Mouse (Mus musculus) megakaryocyte, adult 5-6 weeks (primary cell): ENCODE results near the gene Usp49. TPM values are rescaled to one million over a fixed set of nuclear protein-coding genes. Genes with fewer than 3 reads are reported as not detected.
"Not testable (repeated sequence)": the region's sequence is repeated elsewhere in the genome, so short reads cannot be mapped to it uniquely, and the experiment has no call there.

ENCODE experiments used
- ATAC-seq: 2 replicates; pipeline ENCODE4 v1.8.0; 2016; ENCODE audit warnings: mild to moderate bottlenecking, inconsistent platforms; ENCODE audit not compliant: poor library complexity, severe bottlenecking
- total RNA-seq, 2 experiments: library from RNA; stranded (forward) in 1 of 2; stranded (reverse) in 1 of 2; fragments of 153-499, 151-499 nt in 1 of 2; fragments of 221-1000, 200-1000 nt in 1 of 2; gene quantifications; 2 replicates each; pipeline versions ENCODE4 v1.2.3 to v1.2.4; 2015 to 2017

The Usp49 gene
- total RNA-seq (2015) (3.9 and 5.1 TPM in 2 replicates), total RNA-seq (2017) (4.2 and 5.3 TPM in 2 replicates)

GRCm38 (mm10) chr17:47630678-47631065, at the start of gene Usp49:
Usp49 (plus strand) TSS chr17:47630690.
- ATAC-seq, result no peak

GRCm38 (mm10) chr17:47580962-47581361, 49.5 kb upstream of the Usp49 start:
- no peak for ATAC-seq

DNA sequence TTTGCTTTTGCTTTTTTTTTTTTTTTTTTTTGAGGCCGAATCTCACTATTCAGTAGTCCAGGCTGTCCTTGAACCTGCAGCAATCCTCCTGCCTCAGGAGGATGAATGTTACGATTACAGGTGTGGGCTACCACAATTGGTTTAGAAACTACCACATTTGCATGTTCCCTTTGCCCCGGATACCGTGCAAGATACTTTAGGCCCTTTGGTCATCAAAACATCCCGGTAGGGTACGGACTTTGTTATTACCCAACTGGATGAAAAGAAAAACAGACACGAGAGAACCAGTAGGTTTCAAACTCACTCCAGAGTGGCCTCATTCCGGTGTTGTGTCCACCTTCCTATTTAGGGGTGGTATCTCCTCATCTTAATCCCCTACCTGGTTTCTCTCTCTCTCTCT, 42.0 kb upstream of the Usp49 start:
- no peak for ATAC-seq

GRCm38 (mm10) chr17:47591073-47591472, 39.4 kb upstream of the Usp49 start:
- no peak for ATAC-seq

DNA sequence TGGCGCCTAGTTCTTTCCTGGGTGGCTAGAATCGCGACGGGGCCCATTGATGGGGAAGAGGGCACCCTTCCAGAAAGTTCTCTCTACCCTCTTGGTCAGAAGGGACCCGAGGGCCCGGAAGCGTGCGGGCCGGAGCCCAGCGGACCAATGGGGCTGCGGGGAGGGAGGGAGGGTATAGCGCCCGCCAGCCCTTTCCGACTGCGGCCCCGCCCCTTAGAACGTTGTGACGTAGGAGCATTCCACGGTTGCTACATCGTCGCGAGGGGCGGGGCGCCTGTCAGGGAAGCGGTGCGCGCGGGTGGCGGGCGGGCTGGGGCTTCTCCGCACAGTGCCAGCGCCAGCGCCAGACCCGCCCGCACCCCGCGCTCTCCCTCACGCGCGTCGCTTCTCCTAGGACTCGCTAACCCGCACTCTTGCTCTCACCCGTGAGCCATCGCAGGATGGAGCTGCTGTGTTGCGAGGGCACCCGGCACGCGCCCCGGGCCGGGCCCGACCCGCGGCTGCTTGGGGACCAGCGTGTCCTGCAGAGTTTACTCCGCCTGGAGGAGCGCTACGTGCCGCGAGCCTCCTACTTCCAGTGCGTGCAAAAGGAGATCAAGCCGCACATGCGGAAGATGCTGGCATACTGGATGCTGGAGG, 37.2 kb upstream of the Usp49 start:
- peak; percentile 69 for ATAC-seq

- no peak for ATAC-seq
Measured at GRCm38 (mm10) chr17:47593854-47594182, 36.7 kb upstream of the Usp49 start.

GRCm38 (mm10) chr17:47594183-47594968, 36.1 kb upstream of the Usp49 start:
- ATAC-seq, result no peak

- no peak for ATAC-seq
Measured at GRCm38 (mm10) chr17:47594969-47595247, 35.6 kb upstream of the Usp49 start.

DNA sequence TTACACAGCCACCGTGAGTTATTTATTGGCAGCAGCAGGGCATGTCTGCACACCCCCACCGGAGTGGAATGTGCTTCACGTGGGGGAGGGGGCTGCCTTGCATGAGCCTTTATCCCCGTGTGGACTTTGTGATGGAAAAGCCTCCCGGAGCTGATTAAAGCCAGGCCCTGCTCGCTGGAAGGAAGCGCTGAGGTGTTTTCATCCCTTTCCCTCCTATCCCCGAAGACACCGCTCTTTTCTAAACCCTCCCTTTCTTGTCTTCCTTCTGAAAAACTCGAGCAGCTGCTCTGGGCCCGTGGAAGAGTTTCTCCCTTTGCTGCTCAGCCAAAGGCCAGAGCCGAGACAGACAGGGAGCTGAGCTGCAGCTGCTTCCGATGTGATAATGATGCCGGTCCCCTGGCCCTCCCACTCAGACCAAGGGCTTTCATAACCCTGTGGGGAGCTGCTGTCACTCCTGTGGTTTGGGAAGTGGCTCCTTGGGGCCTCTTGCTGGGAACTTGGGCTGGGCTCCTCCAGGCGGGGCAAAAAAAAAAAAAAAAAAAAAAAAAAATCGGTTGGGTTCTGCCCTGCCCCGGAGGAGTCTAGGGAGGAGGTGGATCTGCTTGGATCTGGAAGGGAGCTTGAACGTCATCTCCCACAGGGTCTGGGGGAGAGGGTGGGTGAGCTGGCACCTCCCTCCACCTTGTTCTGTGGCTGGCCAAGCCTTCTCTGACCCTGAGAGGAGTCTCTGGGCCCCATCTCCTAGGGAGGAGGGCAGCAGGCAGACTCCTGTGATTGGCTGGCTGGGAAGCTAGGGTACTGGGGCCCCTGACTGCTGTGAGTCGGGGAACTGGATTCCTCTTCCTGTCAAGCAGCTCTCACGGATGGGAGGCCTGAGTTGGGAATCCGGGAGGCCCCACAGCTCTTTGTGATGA, 35.0 kb upstream of the Usp49 start:
- peak; percentile 58 for ATAC-seq

GRCm38 (mm10) chr17:47596162-47596838, 34.2 kb upstream of the Usp49 start:
- no peak for ATAC-seq

GRCm38 (mm10) chr17:47596839-47597164, 33.7 kb upstream of the Usp49 start:
- no peak for ATAC-seq

DNA sequence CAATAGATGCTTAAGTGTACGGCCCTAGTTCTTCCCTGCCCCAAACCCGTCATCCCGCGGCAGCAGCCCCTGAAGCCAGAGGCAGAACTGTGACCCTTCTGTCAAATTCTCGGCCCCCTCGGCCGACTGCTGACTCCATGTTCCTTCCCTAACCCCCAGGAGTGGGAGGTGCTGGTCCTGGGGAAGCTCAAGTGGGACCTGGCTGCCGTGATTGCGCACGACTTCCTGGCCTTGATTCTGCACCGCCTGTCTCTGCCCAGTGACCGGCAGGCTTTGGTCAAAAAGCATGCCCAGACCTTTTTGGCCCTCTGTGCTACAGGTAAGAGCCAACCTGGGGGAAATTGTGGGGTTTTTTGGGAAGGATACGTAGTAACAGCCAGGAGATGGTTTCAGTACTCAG, 33.2 kb upstream of the Usp49 start:
- ATAC-seq, result no peak

GRCm38 (mm10) chr17:47597838-47598579, 32.5 kb upstream of the Usp49 start:
- ATAC-seq, result peak; percentile 5; the same call in 1 of the 2 replicates

GRCm38 (mm10) chr17:47598580-47599304, 31.7 kb upstream of the Usp49 start:
- ATAC-seq, result not testable (repeated sequence)

DNA sequence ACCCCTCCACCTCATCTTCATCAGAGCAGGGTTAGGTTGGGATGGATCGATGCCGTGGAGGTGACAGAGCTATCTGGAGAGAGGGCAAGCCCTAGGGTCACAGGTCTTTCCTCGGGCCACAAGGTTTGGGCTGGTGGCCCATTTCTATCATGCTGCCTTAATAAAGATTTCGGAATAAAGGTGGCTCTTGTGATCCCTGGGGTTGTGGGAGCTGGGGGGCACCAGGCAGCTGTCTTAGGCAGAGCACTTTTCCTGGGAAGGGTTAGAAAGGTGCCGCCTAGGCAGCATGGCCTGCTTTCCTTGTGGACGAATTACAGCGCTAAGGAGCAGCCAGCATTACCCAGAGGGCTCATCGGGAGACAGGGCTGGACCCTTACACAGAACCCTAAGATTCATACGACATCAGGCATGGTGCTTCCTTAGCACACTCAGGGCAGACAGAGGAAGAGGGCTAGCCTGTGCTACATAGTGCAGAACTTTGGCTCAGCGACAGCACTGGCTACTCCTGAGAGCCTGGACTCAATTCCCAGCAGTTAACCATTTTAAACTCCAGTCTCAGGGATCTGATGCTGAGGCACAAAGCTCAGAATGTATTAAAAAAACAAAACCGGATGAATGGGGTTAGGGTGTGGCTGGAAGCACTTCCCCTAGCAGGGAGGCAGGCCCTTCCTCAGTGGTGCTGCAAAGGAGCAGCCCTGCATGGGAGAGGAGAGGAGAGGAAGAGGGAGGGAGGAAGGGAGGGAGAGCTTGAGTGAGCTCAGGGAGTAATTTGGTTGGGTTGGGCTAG, 30.8 kb upstream of the Usp49 start:
- ATAC-seq, result peak; percentile 28

- no peak for ATAC-seq
Measured at GRCm38 (mm10) chr17:47600601-47601388, 29.7 kb upstream of the Usp49 start.

GRCm38 (mm10) chr17:47601389-47601755, 29.1 kb upstream of the Usp49 start:
- no peak for ATAC-seq

DNA sequence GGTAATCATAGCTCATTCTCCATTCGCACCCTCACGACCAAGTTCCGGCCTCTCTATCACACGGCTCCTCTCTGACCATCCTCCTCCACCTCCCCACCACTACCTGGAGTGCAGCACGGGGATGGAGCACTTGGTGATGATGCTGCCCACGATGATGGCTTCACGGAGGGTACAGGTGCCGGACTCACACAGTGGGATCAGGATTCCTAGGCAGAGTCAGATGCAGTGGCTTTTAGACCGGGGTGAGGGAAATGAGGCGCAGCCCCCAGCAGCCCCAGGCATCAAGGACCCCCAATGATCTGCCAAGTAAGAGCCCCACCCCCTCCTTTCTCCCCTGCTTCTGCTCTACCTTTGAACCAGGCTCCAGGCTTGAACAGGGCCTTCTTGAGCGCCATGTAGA, 28.2 kb upstream of the Usp49 start:
- no peak for ATAC-seq
